Mouse (Mus musculus): ENCODE results near the gene Ednrb. TPM values are rescaled to one million over a fixed set of nuclear protein-coding genes. Genes with fewer than 3 reads are reported as not detected.

Ednrb gene
- polyA plus RNA-seq, 1 experiment from 2014 or later: 139 TPM

DNA sequence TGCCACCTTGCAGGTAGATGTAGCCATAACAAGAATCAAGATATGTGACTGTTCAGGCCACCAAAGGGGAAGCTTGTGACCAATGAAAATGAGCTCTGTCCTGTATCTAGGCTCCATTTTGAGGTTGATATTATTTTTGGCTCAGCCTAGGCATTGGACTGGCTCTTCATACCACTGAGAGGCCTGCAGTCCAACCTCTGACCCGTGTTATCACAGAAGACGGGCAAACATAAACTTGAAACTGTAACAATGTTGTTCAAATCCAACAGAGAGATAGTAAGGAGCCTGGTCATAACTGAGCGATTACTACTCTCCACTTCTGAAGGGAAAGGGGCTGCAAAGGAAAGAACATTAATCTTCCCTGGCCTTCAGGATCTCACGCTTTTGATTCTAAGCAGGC lies 11.7 kb downstream of the Ednrb start:
- H3K36me3 ChIP-seq (ENCODE audit: insufficient read depth, low read length): no peaks in the 10 kb centered on the region
- DNase-seq (ENCODE audit: low spot score) (no peak), ATAC-seq (no peak)
- no peak overlapping the region for H3K9ac ChIP-seq (replicated peaks; ENCODE audit: low read depth)
- H3K9me3 ChIP-seq (ENCODE audit: low read length): no peaks in the 10 kb centered on the region
- no peak overlapping the region for H3K4me2 ChIP-seq (replicated peaks; ENCODE audit: low read depth, low read length)
- TF ChIP-seq CTCF (IDR thresholded peaks at IDR 0.05): no peak
- TF ChIP-seq EP300 (IDR thresholded peaks at IDR 0.05): no peak
- 48% methylated on average over 4 of the region's 4 CpGs for WGBS
- H3K4me3 ChIP-seq (ENCODE audit: low read depth, low read length): no peak overlapping the region
- no peaks in the 10 kb centered on the region for H3K27me3 ChIP-seq (replicated peaks; ENCODE audit: insufficient read depth, low read length)
- H3K27ac ChIP-seq (ENCODE audit: low read length): no peak overlapping the region
- H3K4me1 ChIP-seq (ENCODE audit: insufficient read depth, low read depth, low read length): no peaks in the 10 kb centered on the region; the same call in 1 of the 2 replicates

DNA sequence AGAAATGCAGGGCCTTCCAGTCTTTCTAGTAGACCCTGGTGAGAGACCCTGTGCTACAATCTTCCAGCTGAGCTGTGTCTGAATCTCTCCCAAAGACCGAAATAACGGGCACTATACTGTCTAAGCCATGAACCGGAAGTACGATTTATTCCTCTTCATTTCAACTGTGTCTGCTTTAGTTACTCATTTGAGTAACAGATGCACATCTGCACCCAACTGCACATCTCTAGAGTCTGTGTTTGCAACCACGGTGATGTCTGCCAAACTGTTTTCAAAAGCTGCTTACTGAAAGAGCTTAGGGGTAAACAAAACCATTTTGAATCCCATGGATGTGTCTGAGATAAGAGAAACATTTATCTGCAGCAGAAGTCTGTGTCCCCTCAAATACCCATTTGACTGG lies 13.2 kb downstream of the Ednrb start:
- ATAC-seq: no peak
- Histone ChIP-seq H3K27ac (ENCODE audit: low read length) (no peak overlapping the region), H3K27me3 (replicated peaks; ENCODE audit: insufficient read depth, low read length) (no peaks in the 10 kb centered on the region), H3K4me3 (ENCODE audit: low read depth, low read length) (no peak overlapping the region), H3K9me3 (ENCODE audit: low read length) (no peaks in the 10 kb centered on the region), H3K36me3 (ENCODE audit: insufficient read depth, low read length) (no peaks in the 10 kb centered on the region), H3K4me1 (ENCODE audit: insufficient read depth, low read depth, low read length) (no peaks in the 10 kb centered on the region), H3K4me2 (replicated peaks; ENCODE audit: low read depth, low read length) (no peak overlapping the region), H3K9ac (replicated peaks; ENCODE audit: low read depth) (no peak overlapping the region)
- peak; percentile 24 for DNase-seq (ENCODE audit: low spot score)
- 54% methylated on average over 5 of the region's 5 CpGs for WGBS
- no peak for TF ChIP-seq CTCF (IDR thresholded peaks at IDR 0.05)
- TF ChIP-seq EP300 (IDR thresholded peaks at IDR 0.05): no peak

DNA sequence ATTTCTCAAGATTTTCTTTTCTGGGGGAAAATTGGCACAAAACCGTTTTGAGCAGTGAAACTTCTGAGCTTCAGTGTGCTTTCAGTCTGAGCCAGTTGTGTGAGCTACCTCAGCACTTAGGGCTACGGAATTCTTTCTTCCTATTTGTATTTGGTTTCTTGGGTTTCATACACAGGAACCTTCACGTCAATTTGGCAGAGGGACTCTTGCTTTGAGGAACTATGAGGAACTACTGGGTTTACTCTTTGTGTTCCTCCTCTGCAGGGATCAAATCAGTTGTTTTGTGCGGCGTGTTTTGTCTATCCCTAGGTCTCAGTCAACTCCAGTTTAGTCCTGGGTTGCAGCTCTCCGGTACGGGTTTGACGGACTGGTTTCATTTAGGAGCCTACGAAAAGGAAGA lies 17.9 kb downstream of the Ednrb start:
- H3K4me1 ChIP-seq (ENCODE audit: insufficient read depth, low read depth, low read length): no peaks in the 10 kb centered on the region
- no peaks in the 10 kb centered on the region for H3K36me3 ChIP-seq (ENCODE audit: insufficient read depth, low read length)
- H3K4me2 ChIP-seq (replicated peaks; ENCODE audit: low read depth, low read length): no peak overlapping the region
- no peak for TF ChIP-seq EP300 (IDR thresholded peaks at IDR 0.05)
- no peak for TF ChIP-seq CTCF (IDR thresholded peaks at IDR 0.05)
- no peak overlapping the region for H3K27ac ChIP-seq (ENCODE audit: low read length)
- WGBS: 82% methylated on average over 9 of the region's 9 CpGs
- DNase-seq (ENCODE audit: low spot score) (no peak), ATAC-seq (no peak)
- H3K27me3 ChIP-seq (replicated peaks; ENCODE audit: insufficient read depth, low read length): no peaks in the 10 kb centered on the region
- H3K4me3 ChIP-seq (ENCODE audit: low read depth, low read length): no peak overlapping the region
- no peaks in the 10 kb centered on the region for H3K9me3 ChIP-seq (ENCODE audit: low read length)
- H3K9ac ChIP-seq (replicated peaks; ENCODE audit: low read depth): no peak overlapping the region

DNA sequence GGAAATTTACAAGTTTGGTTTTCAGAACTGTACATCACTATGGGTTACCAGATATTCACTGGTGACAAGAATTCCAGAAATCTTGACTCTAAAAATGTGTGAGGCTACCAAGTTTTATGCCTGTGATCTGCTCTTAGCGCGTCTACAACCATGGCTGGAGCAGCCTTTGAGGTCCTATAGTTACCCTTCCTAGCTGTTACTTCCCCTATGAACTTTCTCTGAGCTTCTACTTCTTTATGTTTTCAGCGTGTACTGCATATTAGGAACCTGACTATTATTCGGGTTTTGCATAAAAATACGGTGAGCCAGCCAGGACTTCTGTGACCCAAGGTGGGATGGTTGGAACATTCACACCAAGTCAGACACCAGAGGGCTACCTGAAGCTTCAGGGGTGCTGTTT lies 18.3 kb downstream of the Ednrb start:
- H3K36me3 ChIP-seq (ENCODE audit: insufficient read depth, low read length): no peaks in the 10 kb centered on the region
- H3K4me1 ChIP-seq (ENCODE audit: insufficient read depth, low read depth, low read length): no peaks in the 10 kb centered on the region
- no peak overlapping the region for H3K27ac ChIP-seq (ENCODE audit: low read length)
- ATAC-seq: no peak
- H3K27me3 ChIP-seq (replicated peaks; ENCODE audit: insufficient read depth, low read length): no peaks in the 10 kb centered on the region
- H3K4me2 ChIP-seq (replicated peaks; ENCODE audit: low read depth, low read length): no peak overlapping the region
- WGBS: 91% methylated on average over 5 of the region's 5 CpGs
- TF ChIP-seq EP300 (IDR thresholded peaks at IDR 0.05): no peak
- no peaks in the 10 kb centered on the region for H3K9me3 ChIP-seq (ENCODE audit: low read length)
- H3K9ac ChIP-seq (replicated peaks; ENCODE audit: low read depth): no peak overlapping the region
- DNase-seq (ENCODE audit: low spot score): no peak
- no peak overlapping the region for H3K4me3 ChIP-seq (ENCODE audit: low read depth, low read length)

DNA sequence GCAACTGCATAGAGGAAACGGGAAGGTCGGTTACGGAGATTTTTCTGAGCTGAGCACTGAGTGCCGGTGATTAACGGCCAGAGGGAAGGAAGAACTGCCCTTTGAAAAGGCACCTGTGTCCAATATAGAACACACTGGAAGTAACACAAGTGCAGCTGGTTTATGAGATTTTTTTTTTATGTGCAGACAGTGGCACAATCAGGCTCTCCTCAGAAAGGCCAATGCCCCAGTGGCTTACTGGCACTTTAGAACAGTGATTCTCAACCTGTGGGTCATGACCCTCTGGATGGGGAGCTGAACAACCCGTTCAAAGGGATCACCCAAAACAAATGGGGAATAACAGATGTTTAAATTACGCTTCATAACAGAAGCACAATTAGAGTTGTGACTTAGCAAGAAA lies 20.7 kb downstream of the Ednrb start:
- DNase-seq (ENCODE audit: low spot score) (no peak), ATAC-seq (no peak)
- no peak for TF ChIP-seq CTCF (IDR thresholded peaks at IDR 0.05)
- TF ChIP-seq EP300 (IDR thresholded peaks at IDR 0.05): no peak
- Histone ChIP-seq H3K4me1 (ENCODE audit: insufficient read depth, low read depth, low read length) (no peaks in the 10 kb centered on the region), H3K4me3 (ENCODE audit: low read depth, low read length) (no peak overlapping the region), H3K4me2 (replicated peaks; ENCODE audit: low read depth, low read length) (no peak overlapping the region), H3K9ac (replicated peaks; ENCODE audit: low read depth) (no peak overlapping the region), H3K36me3 (ENCODE audit: insufficient read depth, low read length) (no peaks in the 10 kb centered on the region), H3K27me3 (replicated peaks; ENCODE audit: insufficient read depth, low read length) (no peaks in the 10 kb centered on the region), H3K27ac (ENCODE audit: low read length) (no peak overlapping the region), H3K9me3 (ENCODE audit: low read length) (no peaks in the 10 kb centered on the region)
- 65% methylated on average over 7 of the region's 7 CpGs for WGBS

DNA sequence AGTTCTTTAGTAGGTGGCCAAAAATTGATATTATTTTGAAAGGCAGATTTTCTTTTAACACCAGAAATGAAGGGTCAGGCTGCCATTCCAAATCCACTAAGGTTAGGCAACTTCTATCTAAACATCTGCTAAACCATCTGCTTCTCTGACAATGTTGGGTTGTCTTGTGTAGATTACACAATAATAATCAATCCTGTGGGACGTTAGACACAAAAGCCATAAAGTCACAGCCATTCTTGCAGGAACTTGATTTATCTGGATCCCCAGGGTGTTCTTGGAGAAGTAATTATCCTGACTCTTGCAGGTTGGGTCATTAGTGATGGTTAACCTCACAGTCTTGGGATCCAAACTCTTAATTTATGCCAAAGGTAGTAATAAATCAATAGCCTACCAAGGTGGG lies 21.6 kb downstream of the Ednrb start:
- H3K27ac ChIP-seq (ENCODE audit: low read length): no peak overlapping the region
- ATAC-seq (no peak), DNase-seq (ENCODE audit: low spot score) (no peak)
- no peak for TF ChIP-seq EP300 (IDR thresholded peaks at IDR 0.05)
- H3K4me2 ChIP-seq (replicated peaks; ENCODE audit: low read depth, low read length): no peak overlapping the region
- H3K4me1 ChIP-seq (ENCODE audit: insufficient read depth, low read depth, low read length): no peaks in the 10 kb centered on the region
- H3K9ac ChIP-seq (replicated peaks; ENCODE audit: low read depth): no peak overlapping the region
- no peak overlapping the region for H3K4me3 ChIP-seq (ENCODE audit: low read depth, low read length)
- H3K9me3 ChIP-seq (ENCODE audit: low read length): no peaks in the 10 kb centered on the region
- WGBS: 65% methylated on average over 1 of the region's 1 CpGs
- no peaks in the 10 kb centered on the region for H3K36me3 ChIP-seq (ENCODE audit: insufficient read depth, low read length)
- no peaks in the 10 kb centered on the region for H3K27me3 ChIP-seq (replicated peaks; ENCODE audit: insufficient read depth, low read length)

DNA sequence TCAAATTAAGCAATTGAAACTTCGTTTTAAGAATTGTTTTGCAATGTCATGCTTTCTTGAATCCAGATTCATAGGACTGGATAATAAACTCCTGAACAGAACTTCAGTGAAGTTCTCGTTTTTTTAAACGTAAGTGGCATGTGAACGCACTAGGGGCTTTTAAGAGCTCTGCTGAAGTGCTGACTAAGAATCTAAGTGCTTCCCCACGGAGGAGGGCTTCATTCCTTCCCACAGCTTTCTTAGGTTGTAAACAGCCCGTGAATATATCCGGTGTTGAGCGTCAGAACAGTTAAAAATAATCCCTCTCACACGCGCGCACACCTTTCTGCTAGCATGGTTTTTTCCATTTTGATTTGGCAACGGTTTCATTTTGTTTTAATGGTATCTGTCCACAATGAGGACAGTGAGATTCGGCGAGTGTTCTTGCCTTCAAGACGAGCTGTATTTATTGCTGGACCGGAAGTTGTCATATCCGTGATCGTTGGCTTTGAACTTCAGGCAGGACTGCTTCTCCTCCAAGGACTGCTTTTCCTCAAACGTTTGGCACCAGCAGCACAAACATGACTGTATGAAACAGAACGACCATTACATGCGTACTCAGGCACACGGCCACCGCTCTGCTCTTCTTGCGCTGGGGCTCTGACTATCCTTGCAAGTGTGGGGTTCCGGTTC lies 27.4 kb downstream of the Ednrb start:
- Histone ChIP-seq H3K9ac (replicated peaks; ENCODE audit: low read depth) (no peak overlapping the region), H3K36me3 (ENCODE audit: insufficient read depth, low read length) (no peaks in the 10 kb centered on the region), H3K4me3 (ENCODE audit: low read depth, low read length) (0 out of 2 replicates have a peak overlapping the region, but pooled peaks have one; percentile 2), H3K9me3 (ENCODE audit: low read length) (no peaks in the 10 kb centered on the region), H3K4me2 (replicated peaks; ENCODE audit: low read depth, low read length) (peak overlapping the region; percentile 37; the same call in 1 of the 2 replicates), H3K27me3 (replicated peaks; ENCODE audit: insufficient read depth, low read length) (no peaks in the 10 kb centered on the region), H3K27ac (ENCODE audit: low read length) (0 out of 2 replicates have a peak overlapping the region, but pooled peaks have one; percentile 54), H3K4me1 (ENCODE audit: insufficient read depth, low read depth, low read length) (no peaks in the 10 kb centered on the region)
- TF ChIP-seq EP300 (IDR thresholded peaks at IDR 0.05) (peak; percentile 54), CTCF (IDR thresholded peaks at IDR 0.05) (no peak)
- DNase-seq (ENCODE audit: low spot score) (peak; percentile 61), ATAC-seq (peak; percentile 58)
- 36% methylated on average over 25 of the region's 25 CpGs for WGBS

Data from lung, postnatal 0 days (tissue).